Mouse (Mus musculus): Measurements from ENCODE around the gene Dysf. TPM values are rescaled to one million over a fixed set of nuclear protein-coding genes. Genes with fewer than 3 reads are reported as not detected.

Gene Dysf
- polyA plus RNA-seq, 1 experiment from 2014 or later = 18.6 TPM

- Histone ChIP-seq H3K9me3 (ENCODE audit: control insufficient read depth, low read length) (no peaks in the 10 kb centered on the region), H3K4me3 (ENCODE audit: control insufficient read depth in 1 of 2, insufficient read depth in 1 of 2, low read depth in 1 of 2, low read length in 2 of 2) (no peak overlapping the region), H3K9ac (ENCODE audit: low read length) (no peak overlapping the region), H3K36me3 (ENCODE audit: control insufficient read depth, insufficient read depth, low read length) (peaks cover 15% of the 10 kb centered on the region; the same call in 1 of the 2 replicates), H3K27ac (replicated peaks in 1 of 2; ENCODE audit: control insufficient read depth in 1 of 2, insufficient read depth in 1 of 2, low read depth in 2 of 2, low read length in 2 of 2) (no peak overlapping the region), H3K4me1 (ENCODE audit: control insufficient read depth in 2 of 2, insufficient read depth in 2 of 2, low read length in 2 of 2) (peaks cover 0 to 9% of the 10 kb centered on the region in 2 experiments; a peak in 2 of 4 replicates), H3K27me3 (ENCODE audit: control insufficient read depth, insufficient read depth, low read length) (no peaks in the 10 kb centered on the region), H3K4me2 (ENCODE audit: low read length) (no peak overlapping the region)
- WGBS = 48% methylated on average over 3 of the region's 3 CpGs
- ATAC-seq (ENCODE audit: insufficient number of reproducible peaks, insufficient read depth, low FRiP score, low read depth) = no peak
These were observed 204.7 kb downstream of the Dysf start for GRCm38 (mm10) chr6:84213101-84213500.

GRCm38 (mm10) chr6:84217216-84217933, 209.0 kb downstream of the Dysf start:
- H3K9me3 ChIP-seq (ENCODE audit: control insufficient read depth, low read length) = no peaks in the 10 kb centered on the region
- no peak for ATAC-seq (ENCODE audit: insufficient number of reproducible peaks, insufficient read depth, low FRiP score, low read depth)
- whole genome bisulfite sequencing = 57% methylated on average over 1 of the region's 1 CpGs

DNA sequence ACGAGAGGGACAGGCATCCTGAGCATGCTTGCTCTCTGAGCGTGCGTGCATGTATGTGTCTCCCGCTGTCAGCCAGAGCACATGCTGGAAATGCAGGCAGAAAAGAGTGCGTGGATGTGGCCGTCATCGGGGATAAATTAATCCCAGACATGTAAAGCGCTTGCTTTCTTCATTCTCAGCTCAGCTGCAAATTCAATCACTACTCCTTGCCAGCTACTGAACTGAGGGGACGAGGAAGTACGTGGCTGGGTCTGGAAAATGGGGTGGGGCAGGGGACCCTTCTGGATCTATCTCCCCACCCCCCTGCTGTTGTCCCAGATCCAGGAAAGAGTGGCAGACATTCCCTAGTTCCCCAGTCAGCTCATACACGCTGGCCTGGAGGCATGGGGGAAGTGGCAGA, 210.7 kb downstream of the Dysf start:
- 57% methylated on average over 11 of the region's 11 CpGs for WGBS
- H3K27me3 ChIP-seq (ENCODE audit: control insufficient read depth, insufficient read depth, low read length) = no peaks in the 10 kb centered on the region
- no peak for ATAC-seq (ENCODE audit: insufficient number of reproducible peaks, insufficient read depth, low FRiP score, low read depth)
- H3K9me3 ChIP-seq (ENCODE audit: control insufficient read depth, low read length) = no peaks in the 10 kb centered on the region
- H3K4me3 ChIP-seq (ENCODE audit: control insufficient read depth in 1 of 2, insufficient read depth in 1 of 2, low read depth in 1 of 2, low read length in 2 of 2) = no peak overlapping the region
- peaks cover 7 to 8% of the 10 kb centered on the region in 2 experiments for H3K4me1 ChIP-seq (ENCODE audit: control insufficient read depth in 2 of 2, insufficient read depth in 2 of 2, low read length in 2 of 2)
- H3K4me2 ChIP-seq (ENCODE audit: low read length) = no peak overlapping the region
- no peaks in the 10 kb centered on the region for H3K36me3 ChIP-seq (ENCODE audit: control insufficient read depth, insufficient read depth, low read length)
- peak overlapping the region in 1 of 2 experiments; percentile 16; a peak in 1 of 4 replicates for H3K27ac ChIP-seq (replicated peaks in 1 of 2; ENCODE audit: control insufficient read depth in 1 of 2, insufficient read depth in 1 of 2, low read depth in 2 of 2, low read length in 2 of 2)
- peak overlapping the region; percentile 34; the same call in 1 of the 2 replicates for H3K9ac ChIP-seq (ENCODE audit: low read length)

More at GRCm38 (mm10) chr6:84217216-84217933, 209.0 kb downstream of the Dysf start:
- no peaks in the 10 kb centered on the region for H3K27me3 ChIP-seq (ENCODE audit: control insufficient read depth, insufficient read depth, low read length)
- no peak overlapping the region for H3K27ac ChIP-seq (replicated peaks in 1 of 2; ENCODE audit: control insufficient read depth in 1 of 2, insufficient read depth in 1 of 2, low read depth in 2 of 2, low read length in 2 of 2)
- H3K36me3 ChIP-seq (ENCODE audit: control insufficient read depth, insufficient read depth, low read length) = 0 out of 2 replicates have a peak, but pooled peaks cover 2% of the 10 kb centered on the region
- H3K4me3 ChIP-seq (ENCODE audit: control insufficient read depth in 1 of 2, insufficient read depth in 1 of 2, low read depth in 1 of 2, low read length in 2 of 2) = no peak overlapping the region
- H3K4me1 ChIP-seq (ENCODE audit: control insufficient read depth in 2 of 2, insufficient read depth in 2 of 2, low read length in 2 of 2) = peaks cover 7 to 8% of the 10 kb centered on the region in 2 experiments
- no peak overlapping the region for H3K9ac ChIP-seq (ENCODE audit: low read length)
- no peak overlapping the region for H3K4me2 ChIP-seq (ENCODE audit: low read length)

DNA sequence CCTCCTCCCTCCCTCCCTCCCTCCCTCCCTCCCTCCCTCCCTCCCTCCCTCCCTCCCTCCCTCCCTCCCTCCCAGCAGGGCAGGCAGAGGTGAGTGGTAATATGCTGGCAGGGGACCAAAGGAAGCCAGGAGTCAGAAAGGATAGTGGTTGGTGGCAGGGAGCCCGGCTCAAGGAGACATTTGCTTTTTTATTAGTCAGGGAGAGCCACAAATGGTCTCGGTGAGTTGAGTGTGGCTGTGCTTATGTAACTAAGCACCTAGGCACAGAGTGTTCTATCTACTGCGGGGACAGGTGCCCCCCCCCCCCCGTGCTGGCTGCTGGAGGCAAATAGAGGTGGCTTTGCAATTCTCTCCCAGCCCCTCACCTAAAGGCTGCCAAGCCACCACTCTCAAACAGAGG, 216.5 kb downstream of the Dysf start:
- Histone ChIP-seq H3K27me3 (ENCODE audit: control insufficient read depth, insufficient read depth, low read length) (no peaks in the 10 kb centered on the region), H3K9me3 (ENCODE audit: control insufficient read depth, low read length) (no peaks in the 10 kb centered on the region), H3K9ac (ENCODE audit: low read length) (no peak overlapping the region), H3K4me3 (ENCODE audit: control insufficient read depth in 1 of 2, insufficient read depth in 1 of 2, low read depth in 1 of 2, low read length in 2 of 2) (no peak overlapping the region), H3K27ac (replicated peaks in 1 of 2; ENCODE audit: control insufficient read depth in 1 of 2, insufficient read depth in 1 of 2, low read depth in 2 of 2, low read length in 2 of 2) (peak overlapping the region; percentile 73 to 90), H3K4me2 (ENCODE audit: low read length) (no peak overlapping the region), H3K36me3 (ENCODE audit: control insufficient read depth, insufficient read depth, low read length) (no peaks in the 10 kb centered on the region), H3K4me1 (ENCODE audit: control insufficient read depth in 2 of 2, insufficient read depth in 2 of 2, low read length in 2 of 2) (peaks cover 32 to 34% of the 10 kb centered on the region in 2 experiments)
- no peak for ATAC-seq (ENCODE audit: insufficient number of reproducible peaks, insufficient read depth, low FRiP score, low read depth)
- WGBS = 23% methylated on average over 4 of the region's 4 CpGs

- Histone ChIP-seq H3K27ac (replicated peaks in 1 of 2; ENCODE audit: control insufficient read depth in 1 of 2, insufficient read depth in 1 of 2, low read depth in 2 of 2, low read length in 2 of 2) (peak overlapping the region; percentile 73 to 90), H3K4me3 (ENCODE audit: control insufficient read depth in 1 of 2, insufficient read depth in 1 of 2, low read depth in 1 of 2, low read length in 2 of 2) (no peak overlapping the region), H3K36me3 (ENCODE audit: control insufficient read depth, insufficient read depth, low read length) (no peaks in the 10 kb centered on the region), H3K4me1 (ENCODE audit: control insufficient read depth in 2 of 2, insufficient read depth in 2 of 2, low read length in 2 of 2) (peaks cover 32 to 34% of the 10 kb centered on the region in 2 experiments), H3K9ac (ENCODE audit: low read length) (peak overlapping the region; percentile 25; the same call in 1 of the 2 replicates), H3K27me3 (ENCODE audit: control insufficient read depth, insufficient read depth, low read length) (no peaks in the 10 kb centered on the region), H3K9me3 (ENCODE audit: control insufficient read depth, low read length) (no peaks in the 10 kb centered on the region), H3K4me2 (ENCODE audit: low read length) (no peak overlapping the region)
- WGBS = 31% methylated on average over 6 of the region's 6 CpGs
- ATAC-seq (ENCODE audit: insufficient number of reproducible peaks, insufficient read depth, low FRiP score, low read depth) = peak; percentile 65; the same call in 1 of the 2 replicates
These were observed 217.2 kb downstream of the Dysf start for GRCm38 (mm10) chr6:84225587-84225986.

- Histone ChIP-seq H3K4me2 (ENCODE audit: low read length) (no peak overlapping the region), H3K9ac (ENCODE audit: low read length) (no peak overlapping the region), H3K4me3 (ENCODE audit: control insufficient read depth in 1 of 2, insufficient read depth in 1 of 2, low read depth in 1 of 2, low read length in 2 of 2) (no peak overlapping the region), H3K9me3 (ENCODE audit: control insufficient read depth, low read length) (no peaks in the 10 kb centered on the region), H3K36me3 (ENCODE audit: control insufficient read depth, insufficient read depth, low read length) (no peaks in the 10 kb centered on the region), H3K4me1 (ENCODE audit: control insufficient read depth in 2 of 2, insufficient read depth in 2 of 2, low read length in 2 of 2) (peaks cover 46 to 47% of the 10 kb centered on the region in 2 experiments), H3K27ac (replicated peaks in 1 of 2; ENCODE audit: control insufficient read depth in 1 of 2, insufficient read depth in 1 of 2, low read depth in 2 of 2, low read length in 2 of 2) (no peak overlapping the region), H3K27me3 (ENCODE audit: control insufficient read depth, insufficient read depth, low read length) (no peaks in the 10 kb centered on the region)
- whole genome bisulfite sequencing = 84% methylated on average over 4 of the region's 4 CpGs
- ATAC-seq (ENCODE audit: insufficient number of reproducible peaks, insufficient read depth, low FRiP score, low read depth) = no peak
These were observed 219.8 kb downstream of the Dysf start for GRCm38 (mm10) chr6:84228196-84228595.

DNA sequence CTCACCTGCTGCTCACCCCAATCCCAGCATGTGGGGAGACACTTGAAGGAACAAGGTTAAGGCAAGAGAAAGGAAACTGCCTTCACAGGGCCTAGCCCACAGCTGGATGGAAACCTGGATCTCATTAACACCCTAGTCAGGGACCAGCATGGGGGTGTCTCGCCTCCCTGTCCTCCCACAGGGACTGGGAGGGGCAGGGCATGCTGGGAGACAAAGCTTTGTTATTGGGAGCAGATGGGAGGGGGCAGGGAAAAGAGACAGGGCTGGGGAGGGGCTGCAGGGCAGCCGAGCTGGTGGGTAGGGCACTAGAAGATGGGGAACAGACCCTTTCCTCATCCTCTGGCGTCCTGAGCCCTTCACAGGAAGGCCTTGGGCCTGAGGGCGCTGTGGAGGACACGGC, 220.4 kb downstream of the Dysf start:
- H3K9me3 ChIP-seq (ENCODE audit: control insufficient read depth, low read length) = no peaks in the 10 kb centered on the region
- H3K4me3 ChIP-seq (ENCODE audit: control insufficient read depth in 1 of 2, insufficient read depth in 1 of 2, low read depth in 1 of 2, low read length in 2 of 2) = no peak overlapping the region
- no peaks in the 10 kb centered on the region for H3K36me3 ChIP-seq (ENCODE audit: control insufficient read depth, insufficient read depth, low read length)
- H3K4me1 ChIP-seq (ENCODE audit: control insufficient read depth in 2 of 2, insufficient read depth in 2 of 2, low read length in 2 of 2) = peaks cover 50% of the 10 kb centered on the region in 2 experiments
- no peaks in the 10 kb centered on the region for H3K27me3 ChIP-seq (ENCODE audit: control insufficient read depth, insufficient read depth, low read length)
- 48% methylated on average over 5 of the region's 5 CpGs for WGBS
- H3K27ac ChIP-seq (replicated peaks in 1 of 2; ENCODE audit: control insufficient read depth in 1 of 2, insufficient read depth in 1 of 2, low read depth in 2 of 2, low read length in 2 of 2) = no peak overlapping the region
- ATAC-seq (ENCODE audit: insufficient number of reproducible peaks, insufficient read depth, low FRiP score, low read depth) = no peak
- no peak overlapping the region for H3K9ac ChIP-seq (ENCODE audit: low read length)
- no peak overlapping the region for H3K4me2 ChIP-seq (ENCODE audit: low read length)
